Mouse (Mus musculus): Measurements from ENCODE around the gene Hivep3. TPM values are rescaled to one million over a fixed set of nuclear protein-coding genes. Genes with fewer than 3 reads are reported as not detected.
A peak's percentile ranks its signal among the peaks of the same experiment; 100 is the strongest.

Hivep3 gene
- polyA plus RNA-seq, 1 experiment from 2014 or later: 2.0 TPM

GRCm38 (mm10) chr4:119721531-119721930 is 12.1 kb upstream of the Hivep3 start:
- Histone ChIP-seq H3K27me3 (ENCODE audit: control insufficient read depth, insufficient read depth, low read length) (no peaks in the 10 kb centered on the region), H3K9ac (ENCODE audit: low read length) (no peak overlapping the region), H3K27ac (ENCODE audit: low read depth, low read length) (no peak overlapping the region), H3K36me3 (ENCODE audit: control insufficient read depth, insufficient read depth, low read length) (no peaks in the 10 kb centered on the region), H3K4me3 (ENCODE audit: low read depth, low read length) (no peak overlapping the region), H3K4me2 (no peak overlapping the region), H3K4me1 (ENCODE audit: control insufficient read depth, insufficient read depth, low read length) (no peaks in the 10 kb centered on the region), H3K9me3 (ENCODE audit: control insufficient read depth, low read length) (no peaks in the 10 kb centered on the region)
- 84% methylated on average over 3 of the region's 3 CpGs for WGBS
- ATAC-seq (ENCODE audit: low FRiP score) (no peak), DNase-seq (ENCODE audit: low spot score, missing footprints) (no peak)

GRCm38 (mm10) chr4:119726074-119726473 is 7.5 kb upstream of the Hivep3 start:
- Histone ChIP-seq H3K9me3 (ENCODE audit: control insufficient read depth, low read length) (no peaks in the 10 kb centered on the region), H3K27ac (ENCODE audit: low read depth, low read length) (no peak overlapping the region), H3K9ac (ENCODE audit: low read length) (no peak overlapping the region), H3K4me2 (no peak overlapping the region), H3K36me3 (ENCODE audit: control insufficient read depth, insufficient read depth, low read length) (no peaks in the 10 kb centered on the region), H3K4me1 (ENCODE audit: control insufficient read depth, insufficient read depth, low read length) (no peaks in the 10 kb centered on the region), H3K4me3 (ENCODE audit: low read depth, low read length) (no peak overlapping the region), H3K27me3 (ENCODE audit: control insufficient read depth, insufficient read depth, low read length) (no peaks in the 10 kb centered on the region)
- ATAC-seq (ENCODE audit: low FRiP score) (no peak), DNase-seq (ENCODE audit: low spot score, missing footprints) (no peak)
- 74% methylated on average over 5 of the region's 5 CpGs for WGBS

- DNase-seq (ENCODE audit: low spot score, missing footprints) (no peak), ATAC-seq (ENCODE audit: low FRiP score) (no peak)
- H3K4me2 ChIP-seq: no peak overlapping the region
- 83% methylated on average over 2 of the region's 2 CpGs for WGBS
- no peak overlapping the region for H3K27ac ChIP-seq (ENCODE audit: low read depth, low read length)
- no peaks in the 10 kb centered on the region for H3K4me1 ChIP-seq (ENCODE audit: control insufficient read depth, insufficient read depth, low read length)
- no peak overlapping the region for H3K4me3 ChIP-seq (ENCODE audit: low read depth, low read length)
- no peaks in the 10 kb centered on the region for H3K9me3 ChIP-seq (ENCODE audit: control insufficient read depth, low read length)
- H3K27me3 ChIP-seq (ENCODE audit: control insufficient read depth, insufficient read depth, low read length): no peaks in the 10 kb centered on the region
- no peaks in the 10 kb centered on the region for H3K36me3 ChIP-seq (ENCODE audit: control insufficient read depth, insufficient read depth, low read length)
- no peak overlapping the region for H3K9ac ChIP-seq (ENCODE audit: low read length)
Measured at GRCm38 (mm10) chr4:119727871-119728270, 5.7 kb upstream of the Hivep3 start.

- H3K4me1 ChIP-seq (ENCODE audit: control insufficient read depth, insufficient read depth, low read length): 0 out of 2 replicates have a peak, but pooled peaks cover 3% of the 10 kb centered on the region
- H3K36me3 ChIP-seq (ENCODE audit: control insufficient read depth, insufficient read depth, low read length): no peaks in the 10 kb centered on the region
- WGBS: under 1% methylated on average over 37 of the region's 44 CpGs
- peaks cover 19% of the 10 kb centered on the region for H3K27me3 ChIP-seq (ENCODE audit: control insufficient read depth, insufficient read depth, low read length)
- no peak for ATAC-seq (ENCODE audit: low FRiP score)
- peak overlapping the region; percentile 100 for H3K4me2 ChIP-seq
- no peak for DNase-seq (ENCODE audit: low spot score, missing footprints)
- peak overlapping the region; percentile 57 for H3K9ac ChIP-seq (ENCODE audit: low read length)
- no peaks in the 10 kb centered on the region for H3K9me3 ChIP-seq (ENCODE audit: control insufficient read depth, low read length)
- H3K27ac ChIP-seq (ENCODE audit: low read depth, low read length): no peak overlapping the region
- H3K4me3 ChIP-seq (ENCODE audit: low read depth, low read length): peak overlapping the region; percentile 67
Measured at GRCm38 (mm10) chr4:119733942-119734341, 358 bp downstream of the Hivep3 start.

- H3K9me3 ChIP-seq (ENCODE audit: control insufficient read depth, low read length): no peaks in the 10 kb centered on the region
- H3K4me2 ChIP-seq: peak overlapping the region; percentile 100
- no peak overlapping the region for H3K27ac ChIP-seq (ENCODE audit: low read depth, low read length)
- H3K9ac ChIP-seq (ENCODE audit: low read length): no peak overlapping the region; the same call in 1 of the 2 replicates
- H3K36me3 ChIP-seq (ENCODE audit: control insufficient read depth, insufficient read depth, low read length): no peaks in the 10 kb centered on the region
- H3K27me3 ChIP-seq (ENCODE audit: control insufficient read depth, insufficient read depth, low read length): peaks cover 19% of the 10 kb centered on the region
- WGBS: 29% methylated on average over 4 of the region's 4 CpGs
- peak overlapping the region; percentile 67 for H3K4me3 ChIP-seq (ENCODE audit: low read depth, low read length)
- no peak for ATAC-seq (ENCODE audit: low FRiP score)
- DNase-seq (ENCODE audit: low spot score, missing footprints): peak; percentile 91
- H3K4me1 ChIP-seq (ENCODE audit: control insufficient read depth, insufficient read depth, low read length): 0 out of 2 replicates have a peak, but pooled peaks cover 3% of the 10 kb centered on the region
Measured at GRCm38 (mm10) chr4:119734352-119734751, 768 bp downstream of the Hivep3 start.

- no peak for DNase-seq (ENCODE audit: low spot score, missing footprints)
- H3K4me1 ChIP-seq (ENCODE audit: control insufficient read depth, insufficient read depth, low read length): 0 out of 2 replicates have a peak, but pooled peaks cover 3% of the 10 kb centered on the region
- WGBS: 71% methylated on average over 4 of the region's 4 CpGs
- H3K4me2 ChIP-seq: no peak overlapping the region
- peaks cover 19% of the 10 kb centered on the region for H3K27me3 ChIP-seq (ENCODE audit: control insufficient read depth, insufficient read depth, low read length)
- H3K9ac ChIP-seq (ENCODE audit: low read length): no peak overlapping the region
- ATAC-seq (ENCODE audit: low FRiP score): no peak
- no peak overlapping the region for H3K27ac ChIP-seq (ENCODE audit: low read depth, low read length)
- H3K4me3 ChIP-seq (ENCODE audit: low read depth, low read length): no peak overlapping the region
- H3K36me3 ChIP-seq (ENCODE audit: control insufficient read depth, insufficient read depth, low read length): no peaks in the 10 kb centered on the region
- H3K9me3 ChIP-seq (ENCODE audit: control insufficient read depth, low read length): no peaks in the 10 kb centered on the region
Measured at GRCm38 (mm10) chr4:119738641-119739040, 5.1 kb downstream of the Hivep3 start.

- Histone ChIP-seq H3K4me1 (ENCODE audit: control insufficient read depth, insufficient read depth, low read length) (no peaks in the 10 kb centered on the region), H3K9me3 (ENCODE audit: control insufficient read depth, low read length) (no peaks in the 10 kb centered on the region), H3K36me3 (ENCODE audit: control insufficient read depth, insufficient read depth, low read length) (no peaks in the 10 kb centered on the region), H3K4me2 (no peak overlapping the region), H3K27ac (ENCODE audit: low read depth, low read length) (no peak overlapping the region), H3K27me3 (ENCODE audit: control insufficient read depth, insufficient read depth, low read length) (peaks cover 11% of the 10 kb centered on the region), H3K9ac (ENCODE audit: low read length) (no peak overlapping the region), H3K4me3 (ENCODE audit: low read depth, low read length) (no peak overlapping the region)
- ATAC-seq (ENCODE audit: low FRiP score) (no peak), DNase-seq (ENCODE audit: low spot score, missing footprints) (no peak)
- 55% methylated on average over 9 of the region's 9 CpGs for WGBS
Measured at GRCm38 (mm10) chr4:119739301-119740062, 5.9 kb downstream of the Hivep3 start.

GRCm38 (mm10) chr4:119748341-119748740 is 14.8 kb downstream of the Hivep3 start:
- DNase-seq (ENCODE audit: low spot score, missing footprints) (no peak), ATAC-seq (ENCODE audit: low FRiP score) (no peak)
- Histone ChIP-seq H3K4me3 (ENCODE audit: low read depth, low read length) (no peak overlapping the region), H3K36me3 (ENCODE audit: control insufficient read depth, insufficient read depth, low read length) (no peaks in the 10 kb centered on the region), H3K4me2 (no peak overlapping the region), H3K27me3 (ENCODE audit: control insufficient read depth, insufficient read depth, low read length) (no peaks in the 10 kb centered on the region), H3K9me3 (ENCODE audit: control insufficient read depth, low read length) (no peaks in the 10 kb centered on the region), H3K27ac (ENCODE audit: low read depth, low read length) (no peak overlapping the region), H3K9ac (ENCODE audit: low read length) (no peak overlapping the region), H3K4me1 (ENCODE audit: control insufficient read depth, insufficient read depth, low read length) (no peaks in the 10 kb centered on the region)
- WGBS: 88% methylated on average over 2 of the region's 2 CpGs

GRCm38 (mm10) chr4:119750157-119750556 is 16.6 kb downstream of the Hivep3 start:
- Histone ChIP-seq H3K4me2 (no peak overlapping the region), H3K27me3 (ENCODE audit: control insufficient read depth, insufficient read depth, low read length) (no peaks in the 10 kb centered on the region), H3K4me3 (ENCODE audit: low read depth, low read length) (no peak overlapping the region), H3K27ac (ENCODE audit: low read depth, low read length) (no peak overlapping the region), H3K36me3 (ENCODE audit: control insufficient read depth, insufficient read depth, low read length) (no peaks in the 10 kb centered on the region), H3K4me1 (ENCODE audit: control insufficient read depth, insufficient read depth, low read length) (no peaks in the 10 kb centered on the region), H3K9me3 (ENCODE audit: control insufficient read depth, low read length) (no peaks in the 10 kb centered on the region), H3K9ac (ENCODE audit: low read length) (no peak overlapping the region)
- 31% methylated on average over 4 of the region's 4 CpGs for WGBS
- ATAC-seq (ENCODE audit: low FRiP score) (no peak), DNase-seq (ENCODE audit: low spot score, missing footprints) (no peak)
